Mouse (Mus musculus) WW6 (cell line): ENCODE measurements around the gene Carf.

Source experiments
- DNase-seq: peaks from one replicate; pipeline ENCODE4 v3.0.0-alpha.2; 2013; ENCODE audit warnings: low read depth, low spot score

Gene Carf

DNA sequence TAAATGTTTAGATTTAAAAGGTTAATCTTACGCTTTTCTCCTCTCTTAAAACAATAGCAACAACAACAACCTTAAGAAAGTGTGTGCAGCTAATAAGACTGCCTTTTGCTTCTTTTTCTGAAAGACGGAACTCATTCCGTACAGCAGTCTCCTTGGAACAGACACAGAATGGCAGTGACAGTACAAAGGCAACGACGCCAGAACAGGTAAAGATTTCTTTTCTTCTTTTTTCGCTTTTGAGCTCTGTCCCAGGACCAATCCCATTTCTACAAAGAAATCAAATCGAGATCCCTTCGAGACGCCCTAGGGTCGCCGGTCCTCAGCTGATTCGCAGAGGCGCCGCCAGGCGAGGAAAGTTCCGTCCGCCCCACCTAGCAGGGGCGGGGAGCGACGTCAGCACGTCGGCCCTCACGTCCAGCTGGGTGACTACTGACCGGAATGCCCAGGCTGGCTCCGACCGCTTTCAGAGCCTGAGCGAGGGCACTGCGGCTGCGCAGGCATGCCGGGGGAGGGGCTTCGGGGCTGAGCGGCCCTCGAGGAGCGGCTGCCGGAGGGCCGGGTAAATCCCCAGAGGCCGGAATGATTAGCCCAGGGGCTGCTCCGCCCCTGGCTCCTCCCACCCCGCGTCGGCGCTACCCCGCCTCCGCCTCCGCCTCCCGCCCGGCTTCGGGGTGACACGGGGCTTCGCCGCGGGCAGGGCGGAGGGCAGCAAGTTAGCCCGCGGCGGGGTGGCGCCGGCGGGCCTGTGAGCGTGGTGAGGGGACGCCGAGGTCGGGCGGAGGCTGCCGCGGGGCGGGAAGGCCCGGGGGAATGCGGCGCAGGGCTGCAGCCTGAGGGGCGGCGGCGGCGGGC is 82.1 kb downstream of the Carf start, which contains the start of gene Nbeal1:
Gene Nbeal1, plus strand, starts transcription at position 668 of the 852 bp plus-strand sequence.
- DNase-seq, result peak; percentile 90

DNA sequence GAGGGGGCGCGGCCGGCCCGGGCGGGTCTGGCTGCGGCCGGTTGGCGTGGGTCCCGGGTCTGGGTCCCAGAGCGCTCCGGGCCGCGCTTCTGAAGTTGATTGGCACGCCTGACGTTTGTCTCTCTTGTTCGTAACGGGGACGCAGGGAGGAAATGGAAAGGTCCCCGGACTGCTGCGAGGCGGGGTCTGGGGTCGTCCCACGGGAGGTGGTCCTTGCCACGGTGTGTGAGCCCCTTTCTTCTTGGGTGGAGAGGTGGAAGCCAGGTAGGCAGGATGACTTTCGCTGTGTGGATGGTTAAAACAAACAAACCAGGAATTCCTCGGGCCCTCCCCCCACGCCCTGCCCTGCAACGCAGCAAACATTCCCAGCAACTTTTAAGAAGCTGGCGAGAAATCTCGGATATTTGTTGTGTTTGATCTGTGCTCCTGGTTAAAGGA is 82.8 kb downstream of the Carf start:
- peak; percentile 48 for DNase-seq

DNA sequence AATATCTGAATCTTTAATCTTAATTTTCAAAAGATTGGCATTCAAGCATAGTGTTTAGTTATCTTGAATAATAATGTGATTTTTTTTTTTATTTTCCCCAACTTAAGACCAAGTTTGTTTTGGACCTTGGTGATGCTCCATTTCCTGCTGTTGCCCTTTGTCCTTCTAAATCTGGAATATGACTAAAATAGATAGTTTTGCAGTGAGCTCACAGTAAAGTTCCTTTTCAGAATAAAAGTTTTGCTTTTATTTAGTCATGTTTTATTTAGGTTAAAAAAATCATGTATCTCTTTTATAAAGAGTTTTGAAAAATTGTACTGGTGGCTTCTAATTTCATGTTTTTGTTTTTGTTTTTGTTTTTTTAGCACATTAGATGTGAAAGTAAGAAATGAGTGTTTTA is 90.4 kb downstream of the Carf start:
- DNase-seq, result no peak

DNA sequence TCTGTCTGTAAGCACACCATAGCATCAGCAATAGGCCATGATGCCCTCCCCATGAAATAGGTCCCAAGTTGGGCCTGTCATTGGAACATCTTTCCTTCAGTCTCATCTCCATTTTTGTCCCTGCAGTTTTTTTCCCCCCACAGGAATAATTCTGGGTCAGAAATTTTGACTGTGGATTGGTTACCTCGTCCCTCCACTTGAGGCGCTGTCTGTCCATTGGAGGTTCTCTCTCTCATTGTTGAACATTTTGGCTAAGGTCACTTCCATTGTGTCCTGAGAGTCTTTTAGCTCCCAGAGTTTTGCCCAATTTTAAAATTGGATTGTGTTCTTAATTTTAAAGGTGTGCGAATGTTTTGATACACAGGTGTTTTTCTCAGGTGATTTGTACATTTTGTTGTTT is 98.8 kb downstream of the Carf start:
- DNase-seq, result no peak

DNA sequence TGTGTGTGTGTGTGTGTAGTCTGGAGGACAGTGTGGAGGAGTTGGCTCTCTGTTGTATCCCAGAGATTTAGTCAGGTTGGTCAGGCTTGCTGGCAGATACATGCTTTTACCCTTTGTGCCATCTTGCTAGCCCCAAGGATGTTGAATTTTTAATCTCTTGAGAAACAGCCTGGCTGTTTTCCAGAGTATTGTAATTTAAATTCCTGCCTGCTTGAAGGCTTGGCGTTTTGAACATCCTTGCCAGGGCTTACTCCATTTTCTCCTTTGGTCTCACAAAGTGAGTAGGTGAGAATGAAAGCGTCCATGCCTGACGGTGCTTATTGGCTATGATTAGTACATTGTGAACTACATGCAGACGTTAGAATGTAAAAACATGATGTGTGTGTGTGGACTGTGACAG is 101.0 kb downstream of the Carf start:
- DNase-seq, result no peak
